Mouse (Mus musculus): ENCODE measurements at regions not wholly inside any gene's neighbourhood (a gene's known extent, or its start where the extent isn't known, plus 50 kb on each side); places are given as distances from the start of the nearest gene placed in this dataset.

- no peak for DNase-seq (ENCODE audit: low spot score)
Observed at GRCm38 (mm10) chr8:104036580-104037477, 64.6 kb upstream of the Cdh5 start.

DNA sequence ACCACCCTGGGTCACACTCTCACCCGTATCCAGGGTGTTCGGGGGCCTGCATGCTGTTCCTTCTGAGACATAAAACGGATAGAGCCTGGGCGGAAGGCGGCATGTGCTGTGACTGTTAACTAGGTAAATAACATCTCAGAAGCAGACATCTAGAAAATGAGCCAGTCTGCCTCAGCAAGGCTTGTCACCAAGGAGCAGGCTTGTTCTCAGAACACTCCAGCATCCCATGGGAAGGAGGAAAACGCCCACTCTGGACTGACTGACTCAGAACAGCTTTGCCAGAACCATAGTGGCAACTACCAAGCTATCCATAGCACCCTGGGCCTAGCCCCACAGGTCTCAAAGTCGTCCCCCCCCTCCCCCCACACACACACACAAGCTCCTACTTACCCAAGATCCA is 63.8 kb upstream of the Cdh5 start:
- DNase-seq (ENCODE audit: low spot score), result no peak

GRCm38 (mm10) chr8:104039526-104039925 is 61.9 kb upstream of the Cdh5 start:
- DNase-seq (ENCODE audit: low spot score), result no peak

GRCm38 (mm10) chr8:104041522-104041921 is 59.9 kb upstream of the Cdh5 start:
- no peak for DNase-seq (ENCODE audit: low spot score)

GRCm38 (mm10) chr8:104042434-104042833 is 59.0 kb upstream of the Cdh5 start:
- no peak for DNase-seq (ENCODE audit: low spot score)

DNA sequence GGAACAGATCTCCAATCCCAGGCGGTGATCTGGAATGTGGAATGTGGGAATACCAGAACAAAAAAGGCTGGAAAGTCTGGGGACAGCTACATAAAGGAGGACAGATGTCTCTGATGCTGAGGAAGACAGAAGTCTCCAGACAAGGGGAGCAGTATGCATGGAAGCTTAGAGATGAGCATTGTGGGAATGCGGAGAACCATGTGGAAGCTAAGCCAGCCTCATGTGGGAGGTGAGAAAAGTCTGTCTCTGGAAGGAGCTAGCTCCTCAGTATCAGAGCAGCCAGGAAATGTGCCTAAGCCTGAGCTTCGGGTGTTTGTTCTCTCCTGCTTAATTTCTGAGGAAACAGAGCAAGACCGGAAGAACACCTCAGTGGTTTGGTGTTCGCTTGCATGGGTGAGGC is 53.4 kb upstream of the Cdh5 start:
- no peak for DNase-seq (ENCODE audit: low spot score)

- no peak for DNase-seq (ENCODE audit: low spot score)
Observed at GRCm38 (mm10) chr8:104049181-104049580, 52.2 kb upstream of the Cdh5 start.

DNA sequence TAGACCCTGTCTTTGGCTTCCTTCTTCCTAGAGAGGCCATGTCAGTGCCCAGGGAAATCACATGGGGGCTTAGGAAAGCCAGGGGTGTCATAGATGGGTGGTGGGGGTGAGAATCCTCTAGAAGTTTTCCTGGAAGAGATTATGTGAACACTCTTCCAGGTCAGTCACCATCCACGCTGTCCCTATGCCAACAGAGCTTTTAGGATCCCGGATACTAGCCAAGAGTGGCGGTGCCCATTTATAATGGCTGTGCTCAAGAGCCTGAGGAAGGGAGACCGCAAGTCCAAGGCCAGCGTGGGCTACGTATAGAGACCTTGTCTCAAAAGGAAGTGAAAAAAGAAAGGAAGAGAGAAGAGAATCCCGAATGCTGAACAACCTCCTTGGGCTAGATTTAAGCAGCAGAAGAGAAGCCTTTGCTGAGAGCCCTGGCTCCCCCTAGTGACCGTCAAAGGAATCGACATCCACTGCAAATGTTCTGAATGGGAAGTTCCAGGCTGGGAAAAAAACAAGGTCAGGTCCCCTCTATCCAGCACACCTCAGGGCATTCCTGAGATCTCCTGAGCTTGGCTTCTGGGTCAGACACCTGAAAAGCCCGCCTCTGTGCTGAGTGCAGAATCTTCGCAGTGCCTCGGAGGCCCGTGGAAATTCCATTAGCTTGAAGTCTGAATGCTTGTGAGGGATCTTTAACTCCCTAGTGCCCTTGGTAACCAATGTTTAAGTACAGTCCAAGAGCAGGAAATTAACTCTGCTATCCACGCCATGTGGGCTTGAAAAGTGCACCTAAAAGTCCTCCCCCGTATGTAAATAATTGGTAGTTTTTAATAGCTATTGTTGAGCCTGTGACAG is 50.5 kb upstream of the Cdh5 start:
- DNase-seq (ENCODE audit: low spot score), result peak; percentile 54

DNA sequence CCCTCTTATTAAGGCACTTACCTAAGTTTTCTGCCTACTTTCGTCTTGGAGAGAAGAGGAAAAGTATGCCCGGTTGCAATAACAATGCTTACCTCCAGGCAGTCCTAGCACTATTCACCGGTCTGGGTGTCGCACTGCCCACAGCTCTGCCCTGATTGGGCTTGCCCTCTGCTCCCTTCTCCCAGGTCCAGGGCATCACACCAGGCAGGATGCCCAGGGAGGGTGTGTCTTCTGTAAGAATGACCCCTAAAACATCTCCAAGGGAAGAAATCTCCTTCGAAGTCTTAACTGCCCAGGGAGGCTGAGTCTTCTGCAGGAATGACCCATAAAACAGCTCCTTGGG is 49.9 kb upstream of the Cdh5 start:
- no peak for DNase-seq (ENCODE audit: low spot score)
